Mouse (Mus musculus) MEL (cell line): ENCODE data around the gene Ehbp1.
A peak's percentile ranks its signal among the peaks of the same experiment; 100 is the strongest.

ENCODE experiments used
- CTCF ChIP-seq, 3 experiments: IDR thresholded peaks in 2 of 3; conservative IDR thresholded peaks in 1 of 3; 2 replicates each; pipeline ENCODE4 v1.5.1; 2011 to 2012; ENCODE audit warnings: low read length in 3 of 3, low read depth in 2 of 3, mild to moderate bottlenecking in 2 of 3, improper control_type of control experiment in 1 of 3, inconsistent platforms in 1 of 3, mixed read lengths in 1 of 3, moderate library complexity in 1 of 3; ENCODE audit not compliant: control insufficient read depth in 1 of 3, insufficient read depth in 1 of 3, poor library complexity in 1 of 3, severe bottlenecking in 1 of 3
- E2F4 ChIP-seq: IDR thresholded peaks from 2 replicates; pipeline ENCODE4 v1.6.1; 2011; ENCODE audit warnings: low read depth, low read length, improper control_type of control experiment, borderline replicate concordance
- EP300 ChIP-seq, 2 experiments: IDR thresholded peaks; 2 replicates each; pipeline ENCODE4 v1.6.1; 2011; ENCODE audit warnings: improper control_type of control experiment in 2 of 2, low read length in 2 of 2, low read depth in 1 of 2, mild to moderate bottlenecking in 1 of 2
- MAX ChIP-seq: IDR thresholded peaks from 2 replicates; pipeline ENCODE4 v1.6.1; 2011; ENCODE audit warnings: low read length, improper control_type of control experiment
- MYC ChIP-seq: IDR thresholded peaks from 2 replicates; pipeline ENCODE4 v1.6.1; 2011; ENCODE audit warnings: low read depth, mild to moderate bottlenecking, low read length, improper control_type of control experiment, moderate library complexity
- POLR2A ChIP-seq, 2 experiments: IDR thresholded peaks; 2 replicates each; pipeline ENCODE4 v1.6.1; 2011 to 2012; ENCODE audit warnings: low read length in 2 of 2, mild to moderate bottlenecking in 2 of 2, control low read depth in 1 of 2, improper control_type of control experiment in 1 of 2, low read depth in 1 of 2, moderate library complexity in 1 of 2; ENCODE audit not compliant: control insufficient read depth in 1 of 2, insufficient read depth in 1 of 2, poor library complexity in 1 of 2
- USF1 ChIP-seq: IDR thresholded peaks from 2 replicates; pipeline ENCODE4 v1.6.1; 2014; ENCODE audit warnings: low read depth, mild to moderate bottlenecking, inconsistent platforms, low read length, improper control_type of control experiment, moderate library complexity
- USF2 ChIP-seq, 2 experiments: IDR thresholded peaks; 2 replicates each; pipeline ENCODE4 v1.6.1; 2011 to 2012; ENCODE audit warnings: improper control_type of control experiment in 2 of 2, low read length in 2 of 2, borderline replicate concordance in 1 of 2, inconsistent platforms in 1 of 2, low read depth in 1 of 2, mild to moderate bottlenecking in 1 of 2; ENCODE audit not compliant: insufficient read depth in 1 of 2
- ZC3H11A ChIP-seq: IDR thresholded peaks from 2 replicates; pipeline ENCODE4 v1.6.1; 2012; ENCODE audit warnings: low read depth, mild to moderate bottlenecking, inconsistent platforms, low read length, improper control_type of control experiment
- ZNF384 ChIP-seq: IDR thresholded peaks from 2 replicates; pipeline ENCODE4 v1.6.1; 2012; ENCODE audit warnings: low read depth, mild to moderate bottlenecking, inconsistent platforms, low read length, improper control_type of control experiment

GRCm38 (mm10) chr11:22008129-22008596 lies 333.9 kb downstream of the Ehbp1 start:
- TF ChIP-seq POLR2A (IDR thresholded peaks at IDR 0.05; ENCODE audit: control insufficient read depth in 1 of 2, insufficient read depth in 1 of 2, low read depth in 1 of 2, low read length in 2 of 2, poor library complexity in 1 of 2) (no peak), ZNF384 (no peak), MYC (no peak), E2F4 (no peak), USF2 (IDR thresholded peaks at IDR 0.05; ENCODE audit: borderline replicate concordance in 1 of 2, insufficient read depth in 1 of 2, low read depth in 1 of 2, low read length in 2 of 2) (no peak), USF1 (no peak), CTCF (IDR thresholded peaks at IDR 0.05 in 2 of 3, conservative IDR thresholded peaks at IDR 0.05 in 1 of 3; ENCODE audit: control insufficient read depth in 1 of 3, insufficient read depth in 1 of 3, low read depth in 2 of 3, low read length in 3 of 3, poor library complexity in 1 of 3, severe bottlenecking in 1 of 3) (no peak), EP300 (IDR thresholded peaks at IDR 0.05; ENCODE audit: low read depth in 1 of 2, low read length in 2 of 2) (peak in 1 of 2 experiments; percentile 64; a peak in 1 of 4 replicates), ZC3H11A (no peak), MAX (no peak)
